Mouse (Mus musculus) 416B (cell line): ENCODE measurements around the gene Smyd5.
"Not testable (repeated sequence)": the region's sequence is repeated elsewhere in the genome, so short reads cannot be mapped to it uniquely, and the experiment has no call there.

Source experiments
- DNase-seq: peaks from one replicate; pipeline ENCODE4 v3.0.0; 2011; ENCODE audit warnings: low read depth

The Smyd5 gene

GRCm38 (mm10) chr6:85447351-85447750 lies 15.6 kb downstream of the Smyd5 start:
- no peak for DNase-seq

GRCm38 (mm10) chr6:85450140-85450539 lies 18.4 kb downstream of the Smyd5 start:
- not testable (repeated sequence) for DNase-seq

- DNase-seq = peak; percentile 99
These were observed 19.2 kb downstream of the Smyd5 start, which contains the start of gene Cct7 for GRCm38 (mm10) chr6:85450697-85451663. Gene Cct7, plus strand, starts transcription at chr6:85451514.

GRCm38 (mm10) chr6:85451664-85452410 lies 20.0 kb downstream of the Smyd5 start, which contains the start of gene Pradc1:
Gene Pradc1, minus strand, starts transcription at chr6:85451970.
- peak; percentile 99 for DNase-seq

- DNase-seq = no peak
These were observed 20.5 kb downstream of the Smyd5 start for GRCm38 (mm10) chr6:85452411-85452665.

DNA sequence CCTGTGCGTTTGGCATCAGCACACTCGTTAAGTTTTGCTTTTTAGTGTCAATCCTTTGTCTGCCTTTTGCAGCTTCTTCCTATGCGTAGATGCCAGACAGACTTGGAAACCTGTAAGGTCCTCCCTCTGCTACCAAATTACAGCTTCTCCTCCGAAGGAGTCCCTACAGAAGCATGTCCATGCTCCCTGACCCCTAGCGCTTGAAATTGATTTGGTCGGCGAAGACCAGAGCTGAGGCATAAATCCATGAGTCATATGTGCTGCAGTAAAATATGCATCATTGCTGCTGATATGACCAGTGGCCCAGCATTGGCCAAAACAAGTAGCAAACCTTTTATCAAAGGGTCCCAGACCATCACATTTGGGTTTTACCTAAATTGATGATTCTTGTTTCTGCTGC lies 21.0 kb downstream of the Smyd5 start:
- DNase-seq = peak; percentile 75

DNA sequence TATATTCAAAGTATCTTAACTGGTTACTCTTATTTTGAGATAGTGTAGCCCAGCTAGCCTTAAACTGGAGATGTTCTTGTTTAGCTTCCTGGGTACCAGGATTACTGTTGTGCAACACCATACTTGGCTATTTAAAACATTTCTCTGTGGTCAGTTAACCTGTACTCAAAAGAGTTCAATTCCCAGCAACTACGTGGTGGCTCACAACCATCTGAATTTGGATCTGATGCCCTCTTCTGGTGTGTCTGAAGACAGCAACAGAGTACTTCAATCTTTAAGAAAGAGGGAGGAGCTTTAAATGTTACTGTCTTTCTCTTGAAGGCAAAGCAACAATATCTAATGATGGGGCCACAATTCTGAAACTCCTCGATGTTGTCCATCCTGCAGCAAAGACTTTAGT lies 27.8 kb downstream of the Smyd5 start:
- no peak for DNase-seq

GRCm38 (mm10) chr6:85465381-85465780 lies 33.6 kb downstream of the Smyd5 start:
- DNase-seq = peak; percentile 41

GRCm38 (mm10) chr6:85469660-85470430 lies 38.1 kb downstream of the Smyd5 start:
- DNase-seq = peak; percentile 10

GRCm38 (mm10) chr6:85471962-85472361 lies 40.2 kb downstream of the Smyd5 start:
- DNase-seq = no peak

GRCm38 (mm10) chr6:85472542-85472941 lies 40.8 kb downstream of the Smyd5 start:
- no peak for DNase-seq

DNA sequence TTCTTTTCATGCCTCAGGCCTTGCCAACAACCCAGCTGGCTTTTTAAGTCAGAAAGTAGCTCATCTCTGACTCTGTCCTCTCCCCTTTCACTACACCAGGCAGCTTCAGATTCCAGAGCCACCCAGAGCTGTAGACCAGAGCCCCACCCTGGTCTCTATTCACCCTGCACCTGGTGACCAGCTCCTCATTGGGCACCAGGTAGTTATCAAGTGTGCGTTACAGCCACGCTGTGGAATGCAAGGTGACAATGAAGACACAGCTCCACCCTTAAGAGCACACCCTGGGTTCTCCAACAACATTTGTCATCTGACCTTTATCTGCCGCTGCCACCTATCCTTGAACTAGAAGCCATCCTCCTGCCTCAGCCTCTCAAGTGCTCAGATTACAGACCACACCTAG lies 43.8 kb downstream of the Smyd5 start:
- DNase-seq = no peak

- peak; percentile 32 for DNase-seq
These were observed 45.7 kb downstream of the Smyd5 start for GRCm38 (mm10) chr6:85477366-85477917.

DNA sequence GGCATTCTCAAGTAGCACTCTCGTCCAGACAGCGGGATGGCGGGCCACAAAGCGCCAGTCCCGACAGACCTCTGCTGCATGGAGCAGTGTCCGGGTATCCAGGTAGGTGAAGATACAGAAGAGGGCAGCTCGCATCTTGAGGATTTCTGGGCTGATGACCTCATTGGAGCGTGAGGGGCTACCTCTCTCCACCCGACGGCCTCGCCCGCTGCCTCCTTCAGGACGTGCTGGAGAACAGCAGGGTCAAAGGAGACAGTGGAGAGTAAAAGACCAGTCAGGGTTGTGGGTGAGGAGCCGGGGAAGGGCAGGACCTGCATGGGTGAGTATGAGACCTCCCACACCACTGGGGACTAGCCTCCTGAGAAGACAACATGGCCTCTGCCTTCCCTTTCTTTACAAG lies 46.6 kb downstream of the Smyd5 start:
- no peak for DNase-seq

GRCm38 (mm10) chr6:85479979-85480378 lies 48.2 kb downstream of the Smyd5 start:
- DNase-seq = no peak

GRCm38 (mm10) chr6:85480685-85481084 lies 48.9 kb downstream of the Smyd5 start:
- no peak for DNase-seq

DNA sequence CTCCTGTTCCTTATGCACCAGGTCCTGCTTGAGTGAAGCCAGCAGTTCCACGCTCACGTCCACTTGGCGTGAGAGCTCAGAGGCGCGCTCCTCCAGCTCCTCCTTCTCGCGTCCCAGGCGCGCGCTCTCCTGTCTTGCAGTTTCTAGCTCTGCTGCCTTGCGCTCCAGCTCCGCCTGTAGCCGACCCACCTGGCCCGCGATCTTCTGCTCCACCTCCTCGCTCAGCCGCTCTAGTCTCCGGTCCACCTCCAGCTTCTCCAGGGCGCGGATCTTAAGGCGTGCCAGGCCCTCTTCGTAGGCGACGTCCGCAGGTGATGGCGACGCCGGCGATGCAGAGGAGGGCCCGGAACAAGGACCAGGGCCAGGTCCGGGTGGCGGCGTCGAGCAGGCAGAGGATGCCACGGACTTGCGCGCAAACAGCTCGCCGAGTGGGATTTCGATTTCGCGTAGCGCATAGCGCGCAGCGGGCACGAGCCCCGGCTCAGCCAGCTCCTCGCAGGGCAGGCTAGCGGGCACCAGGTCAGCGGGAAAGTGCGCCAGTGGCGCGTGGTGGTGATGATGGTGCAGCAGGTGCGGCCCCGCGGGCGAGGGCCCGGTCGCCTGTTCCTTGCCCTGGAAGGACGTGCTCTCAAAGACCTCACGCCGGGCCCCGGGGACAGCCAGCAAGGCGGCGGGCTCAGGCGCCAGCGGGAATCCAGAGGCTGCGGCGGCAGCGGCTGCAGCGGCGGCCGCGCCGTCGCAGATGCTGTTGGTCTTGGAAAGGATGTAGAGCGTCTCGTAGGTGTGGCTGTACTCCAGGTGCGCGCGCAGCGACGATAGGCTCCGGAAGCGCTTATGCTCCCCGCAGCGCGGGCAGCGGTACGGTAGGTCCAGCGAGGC lies 52.3 kb downstream of the Smyd5 start:
- no peak for DNase-seq

DNA sequence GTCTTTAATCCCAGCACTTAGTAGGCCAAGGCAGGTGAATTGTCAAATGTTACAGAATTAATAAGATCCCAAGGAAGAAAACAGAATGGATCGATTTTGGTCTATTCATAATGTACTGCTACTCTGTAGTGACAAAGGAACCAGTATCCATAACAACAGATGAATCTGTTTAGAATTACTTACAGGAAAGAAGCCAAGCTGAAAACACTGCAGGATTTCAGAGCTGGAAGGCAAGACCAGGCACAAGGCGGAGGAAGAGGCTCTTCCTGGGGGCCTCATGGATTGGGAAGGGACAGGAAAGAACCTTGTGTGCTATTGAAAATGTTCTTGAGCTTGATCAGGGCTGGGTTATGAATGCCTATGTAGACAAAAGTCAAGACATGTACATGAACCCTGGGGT lies 53.9 kb downstream of the Smyd5 start:
- no peak for DNase-seq

GRCm38 (mm10) chr6:85488510-85488909 lies 56.7 kb downstream of the Smyd5 start:
- DNase-seq = no peak

DNA sequence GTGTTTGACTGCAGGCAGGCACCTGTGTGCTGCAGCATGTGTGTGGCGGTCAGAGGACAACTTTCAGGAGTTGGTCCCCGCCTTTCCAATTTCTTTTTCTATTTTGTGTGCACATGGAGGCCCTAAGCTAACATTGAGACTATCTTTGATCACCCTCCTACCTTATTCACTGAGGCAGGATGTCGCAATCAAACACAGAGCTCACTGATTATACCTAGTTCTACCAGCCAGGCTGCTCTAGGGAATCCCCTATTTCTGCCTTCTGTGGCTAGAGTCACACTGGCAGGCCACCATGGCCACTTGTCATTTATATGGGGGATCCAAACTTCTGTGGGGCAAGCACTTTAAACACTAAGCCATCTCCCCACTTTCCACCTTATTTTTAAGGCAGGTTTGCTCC lies 57.9 kb downstream of the Smyd5 start:
- no peak for DNase-seq

GRCm38 (mm10) chr6:85490252-85490651 lies 58.5 kb downstream of the Smyd5 start:
- no peak for DNase-seq
